Mouse (Mus musculus): ENCODE results near the gene Faap20. TPM values are rescaled to one million over a fixed set of nuclear protein-coding genes. Genes with fewer than 3 reads are reported as not detected.

Gene Faap20
- polyA plus RNA-seq, 1 experiment, result 40.4 TPM

- no peak overlapping the region for H3ac ChIP-seq (ENCODE audit: control insufficient read depth, insufficient read length)
- H3K27me3 ChIP-seq (ENCODE audit: control insufficient read depth, insufficient read depth, insufficient read length), result no peaks in the 10 kb centered on the region
- no peaks in the 10 kb centered on the region for H3K36me3 ChIP-seq (ENCODE audit: control insufficient read depth, insufficient read depth)
- H3K79me2 ChIP-seq (ENCODE audit: control insufficient read depth, insufficient read depth), result no peaks in the 10 kb centered on the region
- H3K4me3 ChIP-seq, result no peak overlapping the region
- peak overlapping the region; percentile 97 for H3K4me2 ChIP-seq (ENCODE audit: low read depth)
- TF ChIP-seq REST (IDR thresholded peaks at IDR 0.05; ENCODE audit: insufficient read depth, insufficient read length) (no peak), TCF12 (IDR thresholded peaks at IDR 0.05; ENCODE audit: insufficient read depth, poor library complexity, severe bottlenecking) (no peak), MYOD1 (IDR thresholded peaks at IDR 0.05; ENCODE audit: control insufficient read depth in 1 of 3, insufficient read length in 2 of 3, low read depth in 2 of 3) (no peak), POLR2A (IDR thresholded peaks at IDR 0.05; ENCODE audit: insufficient read length, low read depth) (no peak), MAX (IDR thresholded peaks at IDR 0.05; ENCODE audit: low read depth) (no peak), E2F4 (IDR thresholded peaks at IDR 0.05; ENCODE audit: insufficient read depth) (no peak), CEBPB (IDR thresholded peaks at IDR 0.05; ENCODE audit: insufficient read depth, poor library complexity, severe bottlenecking) (no peak), POLR2AphosphoS2 (IDR thresholded peaks at IDR 0.05; ENCODE audit: insufficient read length, low read depth) (no peak), USF1 (IDR thresholded peaks at IDR 0.05; ENCODE audit: low read depth) (no peak), TCF3 (IDR thresholded peaks at IDR 0.05; ENCODE audit: insufficient read length, low read depth) (no peak)
Measured at GRCm38 (mm10) chr4:155267047-155267543, 17.5 kb downstream of the Faap20 start.

GRCm38 (mm10) chr4:155267639-155268175 lies 18.1 kb downstream of the Faap20 start:
- Histone ChIP-seq H3K4me2 (ENCODE audit: low read depth) (peak overlapping the region; percentile 97), H3K36me3 (ENCODE audit: control insufficient read depth, insufficient read depth) (no peaks in the 10 kb centered on the region), H3K4me3 (no peak overlapping the region), H3K79me2 (ENCODE audit: control insufficient read depth, insufficient read depth) (no peaks in the 10 kb centered on the region), H3ac (ENCODE audit: control insufficient read depth, insufficient read length) (no peak overlapping the region), H3K27me3 (ENCODE audit: control insufficient read depth, insufficient read depth, insufficient read length) (no peaks in the 10 kb centered on the region)
- TF ChIP-seq MYOG (IDR thresholded peaks at IDR 0.05; ENCODE audit: control insufficient read depth in 1 of 3, insufficient read depth in 1 of 3, insufficient read length in 2 of 3, low read depth in 2 of 3), result peak; percentile 78 to 91 (median 85)
- peak; percentile 97 for TF ChIP-seq TCF3 (IDR thresholded peaks at IDR 0.05; ENCODE audit: insufficient read length, low read depth)
- no peak for TF ChIP-seq POLR2A (IDR thresholded peaks at IDR 0.05; ENCODE audit: insufficient read length, low read depth)
- TF ChIP-seq POLR2AphosphoS2 (IDR thresholded peaks at IDR 0.05; ENCODE audit: insufficient read length, low read depth), result no peak
- TF ChIP-seq TCF12 (IDR thresholded peaks at IDR 0.05; ENCODE audit: insufficient read depth, poor library complexity, severe bottlenecking), result peak; percentile 82
- no peak for TF ChIP-seq SRF (IDR thresholded peaks at IDR 0.05; ENCODE audit: control insufficient read depth, insufficient read length, low read depth)
- no peak for TF ChIP-seq USF1 (IDR thresholded peaks at IDR 0.05; ENCODE audit: low read depth)
- TF ChIP-seq MAX (IDR thresholded peaks at IDR 0.05; ENCODE audit: low read depth), result no peak
- TF ChIP-seq MYOD1 (IDR thresholded peaks at IDR 0.05; ENCODE audit: control insufficient read depth in 1 of 3, insufficient read length in 2 of 3, low read depth in 2 of 3), result peak; percentile 93 to 97 (median 95)
- TF ChIP-seq REST (IDR thresholded peaks at IDR 0.05; ENCODE audit: insufficient read depth, insufficient read length), result no peak

GRCm38 (mm10) chr4:155268382-155268781 lies 18.8 kb downstream of the Faap20 start:
- Histone ChIP-seq H3K4me3 (no peak overlapping the region), H3ac (ENCODE audit: control insufficient read depth, insufficient read length) (no peak overlapping the region), H3K4me2 (ENCODE audit: low read depth) (peak overlapping the region; percentile 97), H3K27me3 (ENCODE audit: control insufficient read depth, insufficient read depth, insufficient read length) (no peaks in the 10 kb centered on the region), H3K36me3 (ENCODE audit: control insufficient read depth, insufficient read depth) (no peaks in the 10 kb centered on the region), H3K79me2 (ENCODE audit: control insufficient read depth, insufficient read depth) (no peaks in the 10 kb centered on the region)
- TF ChIP-seq MYOG (IDR thresholded peaks at IDR 0.05; ENCODE audit: control insufficient read depth in 1 of 3, insufficient read depth in 1 of 3, insufficient read length in 2 of 3, low read depth in 2 of 3) (no peak), TCF12 (IDR thresholded peaks at IDR 0.05; ENCODE audit: insufficient read depth, poor library complexity, severe bottlenecking) (no peak), MAX (IDR thresholded peaks at IDR 0.05; ENCODE audit: low read depth) (no peak), POLR2A (IDR thresholded peaks at IDR 0.05; ENCODE audit: insufficient read length, low read depth) (no peak), USF1 (IDR thresholded peaks at IDR 0.05; ENCODE audit: low read depth) (peak; percentile 70), SRF (IDR thresholded peaks at IDR 0.05; ENCODE audit: control insufficient read depth, insufficient read length, low read depth) (no peak)

- Histone ChIP-seq H3ac (ENCODE audit: control insufficient read depth, insufficient read length) (no peak overlapping the region), H3K4me3 (no peak overlapping the region), H3K27me3 (ENCODE audit: control insufficient read depth, insufficient read depth, insufficient read length) (no peaks in the 10 kb centered on the region), H3K36me3 (ENCODE audit: control insufficient read depth, insufficient read depth) (no peaks in the 10 kb centered on the region), H3K79me2 (ENCODE audit: control insufficient read depth, insufficient read depth) (no peaks in the 10 kb centered on the region), H3K4me2 (ENCODE audit: low read depth) (no peak overlapping the region)
- TF ChIP-seq USF1 (IDR thresholded peaks at IDR 0.05; ENCODE audit: low read depth) (no peak), MAX (IDR thresholded peaks at IDR 0.05; ENCODE audit: low read depth) (no peak), MYOG (IDR thresholded peaks at IDR 0.05; ENCODE audit: control insufficient read depth in 1 of 3, insufficient read depth in 1 of 3, insufficient read length in 2 of 3, low read depth in 2 of 3) (no peak), SRF (IDR thresholded peaks at IDR 0.05; ENCODE audit: control insufficient read depth, insufficient read length, low read depth) (no peak), MYOD1 (IDR thresholded peaks at IDR 0.05; ENCODE audit: control insufficient read depth in 1 of 3, insufficient read length in 2 of 3, low read depth in 2 of 3) (no peak), CEBPB (IDR thresholded peaks at IDR 0.05; ENCODE audit: insufficient read depth, poor library complexity, severe bottlenecking) (no peak), POLR2AphosphoS2 (IDR thresholded peaks at IDR 0.05; ENCODE audit: insufficient read length, low read depth) (no peak), E2F4 (IDR thresholded peaks at IDR 0.05; ENCODE audit: insufficient read depth) (no peak), TCF12 (IDR thresholded peaks at IDR 0.05; ENCODE audit: insufficient read depth, poor library complexity, severe bottlenecking) (no peak), TCF3 (IDR thresholded peaks at IDR 0.05; ENCODE audit: insufficient read length, low read depth) (no peak), POLR2A (IDR thresholded peaks at IDR 0.05; ENCODE audit: insufficient read length, low read depth) (no peak), REST (IDR thresholded peaks at IDR 0.05; ENCODE audit: insufficient read depth, insufficient read length) (no peak)
Measured at GRCm38 (mm10) chr4:155274451-155274850, 24.8 kb downstream of the Faap20 start.

Measured in myocyte (in vitro differentiated cells).